Mouse (Mus musculus): ENCODE measurements around the gene Pank4.

The Pank4 gene

GRCm38 (mm10) chr4:154961911-154962310, 2.0 kb upstream of the Pank4 start:
- in situ Hi-C loops (cut with MboI; ENCODE audit: unreplicated experiment in 2 of 2): loop anchor here (10.0 to 25.0 kb wide), 3 partner anchors 275 to 600 kb away; partner anchors contain the start of genes Faap20 (in 2 of the 2) and Nadk (in 1 of the 2)

GRCm38 (mm10) chr4:154962683-154963082, 1.2 kb upstream of the Pank4 start:
- in situ Hi-C loops (cut with MboI; ENCODE audit: unreplicated experiment in 2 of 2): loop anchor here (10.0 to 25.0 kb wide), 3 partner anchors 275 to 600 kb away; partner anchors contain the start of genes Faap20 (in 2 of the 2) and Nadk (in 1 of the 2)

GRCm38 (mm10) chr4:154963190-154963836, 610 bp upstream of the Pank4 start:
- in situ Hi-C loops (cut with MboI; ENCODE audit: unreplicated experiment in 2 of 2): loop anchor here (10.0 to 25.0 kb wide), 3 partner anchors 274 to 599 kb away; partner anchors contain the start of genes Faap20 (in 2 of the 2) and Nadk (in 1 of the 2)

- in situ Hi-C loops (cut with MboI; ENCODE audit: unreplicated experiment in 2 of 2): loop anchor here (5.0 to 25.0 kb wide), 5 partner anchors 87 to 598 kb away; partner anchors contain the start of genes Faap20 (in 2 of the 2), Nadk (in 1 of the 2) and Pex10 (in 1 of the 2)
Observed at GRCm38 (mm10) chr4:154964581-154965235, 785 bp downstream of the Pank4 start.

GRCm38 (mm10) chr4:154965856-154966255, 1.9 kb downstream of the Pank4 start:
- in situ Hi-C loops (cut with MboI; ENCODE audit: unreplicated experiment in 2 of 2): loop anchor here (5.0 to 25.0 kb wide), 5 partner anchors 89 to 596 kb away; partner anchors contain the start of genes Faap20 (in 2 of the 2), Nadk (in 1 of the 2) and Pex10 (in 1 of the 2)

GRCm38 (mm10) chr4:154967173-154967572, 3.2 kb downstream of the Pank4 start:
- in situ Hi-C loops (cut with MboI; ENCODE audit: unreplicated experiment in 2 of 2): loop anchor here (5.0 to 25.0 kb wide), 5 partner anchors 90 to 595 kb away; partner anchors contain the start of genes Faap20 (in 2 of the 2), Nadk (in 1 of the 2) and Pex10 (in 1 of the 2)

GRCm38 (mm10) chr4:154972546-154972945, 8.6 kb downstream of the Pank4 start:
- in situ Hi-C loops (cut with MboI; ENCODE audit: unreplicated experiment in 2 of 2): loop anchor here (25.0 kb wide), 2 partner anchors 265 to 590 kb away; partner anchors contain the start of genes Faap20 (in 1 of the 2) and Nadk (in 1 of the 2)

- in situ Hi-C loops (cut with MboI; ENCODE audit: unreplicated experiment in 2 of 2): loop anchor here (25.0 kb wide), 2 partner anchors 263 to 588 kb away; partner anchors contain the start of genes Faap20 (in 1 of the 2) and Nadk (in 1 of the 2)
Observed at GRCm38 (mm10) chr4:154974163-154974611, 10.3 kb downstream of the Pank4 start.

GRCm38 (mm10) chr4:154980110-154980509, 16.2 kb downstream of the Pank4 start:
- in situ Hi-C loops (cut with MboI; ENCODE audit: unreplicated experiment in 2 of 2): no loop called here

- in situ Hi-C loops (cut with MboI; ENCODE audit: unreplicated experiment in 2 of 2): no loop called here
Observed at GRCm38 (mm10) chr4:154981076-154981475, 17.2 kb downstream of the Pank4 start.

- in situ Hi-C loops (cut with MboI; ENCODE audit: unreplicated experiment in 2 of 2): no loop called here
Observed at GRCm38 (mm10) chr4:154981530-154981929, 17.6 kb downstream of the Pank4 start.

- in situ Hi-C loops (cut with MboI; ENCODE audit: unreplicated experiment in 2 of 2): no loop called here
Observed at GRCm38 (mm10) chr4:154982247-154983120, 18.6 kb downstream of the Pank4 start.

GRCm38 (mm10) chr4:154983767-154984166, 19.8 kb downstream of the Pank4 start:
- in situ Hi-C loops (cut with MboI; ENCODE audit: unreplicated experiment in 2 of 2): no loop called here

GRCm38 (mm10) chr4:154985151-154985777, 21.3 kb downstream of the Pank4 start:
- in situ Hi-C loops (cut with MboI; ENCODE audit: unreplicated experiment in 2 of 2): no loop called here

- in situ Hi-C loops (cut with MboI; ENCODE audit: unreplicated experiment in 2 of 2): no loop called here
Observed at GRCm38 (mm10) chr4:154986096-154986495, 22.2 kb downstream of the Pank4 start.

GRCm38 (mm10) chr4:154986750-154987149, 22.8 kb downstream of the Pank4 start:
- in situ Hi-C loops (cut with MboI; ENCODE audit: unreplicated experiment in 2 of 2): no loop called here

GRCm38 (mm10) chr4:154994876-154995275, 31.0 kb downstream of the Pank4 start:
- in situ Hi-C loops (cut with MboI; ENCODE audit: unreplicated experiment in 2 of 2): no loop called here

- in situ Hi-C loops (cut with MboI; ENCODE audit: unreplicated experiment in 2 of 2): no loop called here
Observed at GRCm38 (mm10) chr4:154996572-154997154, 32.7 kb downstream of the Pank4 start.

GRCm38 (mm10) chr4:154999379-154999778, 35.5 kb downstream of the Pank4 start:
- in situ Hi-C loops (cut with MboI; ENCODE audit: unreplicated experiment in 2 of 2): no loop called here
